Mouse (Mus musculus) gastrocnemius, adult 18-20 months (tissue): ENCODE results near the gene S1pr4. TPM values are rescaled to one million over a fixed set of nuclear protein-coding genes. Genes with fewer than 3 reads are reported as not detected.

Source experiments
- DNase-seq: peaks from one replicate; pipeline ENCODE4 v3.0.0; 2021; ENCODE audit warnings: low spot score
- total RNA-seq, 2 experiments: library from RNA; stranded (reverse); gene quantifications; 2 replicates each; pipeline ENCODE4 v1.2.3; 2021

S1pr4 gene
- total RNA-seq, 2 experiments from 2014 or later, result 0.71 to 0.78 TPM

GRCm38 (mm10) chr10:81494260-81495041 is 5.5 kb downstream of the S1pr4 start:
- DNase-seq, result no peak

- DNase-seq, result no peak
These were observed 6.2 kb downstream of the S1pr4 start for GRCm38 (mm10) chr10:81493601-81494220.

- DNase-seq, result no peak
These were observed 7.2 kb downstream of the S1pr4 start for GRCm38 (mm10) chr10:81492606-81493240.

GRCm38 (mm10) chr10:81491018-81491417 is 8.9 kb downstream of the S1pr4 start:
- no peak for DNase-seq

GRCm38 (mm10) chr10:81489941-81490340 is 10.0 kb downstream of the S1pr4 start:
- no peak for DNase-seq

GRCm38 (mm10) chr10:81488081-81488480 is 11.9 kb downstream of the S1pr4 start:
- DNase-seq, result no peak

DNA sequence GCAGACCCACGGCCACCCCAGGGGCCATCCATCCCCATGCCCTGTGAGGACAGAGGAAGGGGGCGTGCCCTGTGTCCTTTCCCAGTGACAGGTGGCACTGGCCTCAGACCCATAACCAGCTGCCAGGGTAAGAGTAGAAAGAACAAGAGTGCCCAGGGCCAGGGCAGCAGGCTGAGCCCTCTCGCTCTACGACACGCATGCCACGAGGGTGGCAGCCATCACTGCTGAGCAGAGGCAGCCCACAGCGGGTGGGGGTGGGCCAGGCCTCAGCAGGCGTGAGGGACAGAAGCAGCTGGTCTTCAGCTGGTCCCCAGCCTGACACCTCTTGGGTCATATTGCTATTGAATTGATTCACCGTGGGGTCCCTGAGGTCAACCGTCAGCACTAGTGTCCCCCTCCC is 13.4 kb downstream of the S1pr4 start:
- no peak for DNase-seq

DNA sequence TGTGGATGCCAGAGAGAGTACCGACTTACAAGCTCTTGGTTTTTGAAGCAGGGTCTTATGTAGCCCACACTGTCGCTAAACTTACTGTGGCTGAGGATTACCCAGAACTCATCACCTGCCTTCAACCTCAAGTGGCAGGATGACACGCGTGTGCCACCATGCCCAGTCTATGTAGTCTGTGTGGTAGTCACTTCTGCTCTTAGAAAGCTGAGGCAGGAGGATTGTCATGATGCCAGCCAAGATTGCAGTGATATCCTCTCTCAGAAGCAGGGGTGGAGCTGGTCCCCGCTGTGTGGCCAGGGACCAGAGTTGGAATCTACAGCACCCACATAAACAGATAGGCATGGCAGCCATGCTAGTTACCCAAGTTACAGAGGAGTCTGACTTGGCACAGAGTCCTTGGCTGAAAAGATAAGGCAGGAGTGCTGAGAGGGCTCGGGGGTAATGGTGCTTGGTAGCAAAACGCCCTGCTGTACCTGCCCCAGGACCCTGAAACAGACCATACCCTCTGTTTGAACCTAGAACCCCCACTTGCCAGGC is 14.4 kb downstream of the S1pr4 start:
- no peak for DNase-seq

DNA sequence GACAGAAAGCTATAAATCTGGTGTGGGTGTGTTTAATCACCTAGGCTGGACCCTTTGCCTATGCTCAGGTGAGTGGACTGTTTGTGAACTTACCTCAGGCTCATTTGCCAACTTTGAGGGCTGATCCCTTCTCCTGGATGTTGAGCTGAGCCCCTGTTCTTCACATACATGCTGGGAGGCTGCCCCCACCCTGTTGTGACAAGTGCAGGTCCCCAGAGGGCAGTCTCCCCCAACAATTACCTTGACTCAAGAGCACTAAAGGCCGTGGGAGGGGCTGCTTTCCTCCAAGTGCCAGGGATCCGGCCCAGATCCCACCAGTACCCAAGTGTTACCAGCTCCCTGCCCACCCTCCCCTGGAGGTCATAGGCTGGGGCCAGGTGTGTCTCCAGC is 14.9 kb downstream of the S1pr4 start:
- no peak for DNase-seq

DNA sequence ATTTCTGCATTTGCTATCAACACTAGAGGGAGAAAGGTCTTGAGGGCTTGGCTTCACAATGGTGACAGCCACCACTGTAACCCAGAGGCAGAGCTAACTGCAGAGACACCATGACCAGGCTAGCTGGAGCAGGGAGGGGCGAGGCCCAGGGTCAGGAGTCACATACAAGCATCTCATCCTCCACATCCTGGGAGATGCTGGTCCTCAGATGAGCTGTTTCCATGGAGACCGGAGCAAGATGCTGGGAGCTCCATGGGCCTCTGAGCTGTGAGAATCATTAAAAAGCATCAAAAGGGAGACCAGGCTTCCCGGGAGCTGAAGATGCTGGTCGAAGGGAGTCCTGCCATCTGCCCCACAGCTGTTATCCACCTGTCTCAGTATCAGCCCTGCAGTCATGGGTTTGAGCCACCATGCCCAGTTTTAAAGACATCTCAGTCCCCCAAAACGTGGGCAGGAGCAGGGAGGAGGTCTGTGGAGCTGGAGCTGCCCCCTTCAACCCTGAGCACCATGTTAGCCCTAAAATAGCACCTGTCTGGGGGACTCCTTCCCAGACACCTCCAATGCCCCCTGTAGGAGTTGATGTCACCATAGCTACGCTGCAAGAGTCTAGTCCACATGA is 15.4 kb downstream of the S1pr4 start:
- DNase-seq, result no peak

GRCm38 (mm10) chr10:81483983-81484382 is 15.9 kb downstream of the S1pr4 start:
- no peak for DNase-seq

- DNase-seq, result no peak
These were observed 17.4 kb downstream of the S1pr4 start, which contains the start of gene Celf5 for GRCm38 (mm10) chr10:81482533-81482889. Celf5 (minus strand) TSS chr10:81482709.

- DNase-seq, result no peak
These were observed 18.1 kb downstream of the S1pr4 start for GRCm38 (mm10) chr10:81481605-81482532.

DNA sequence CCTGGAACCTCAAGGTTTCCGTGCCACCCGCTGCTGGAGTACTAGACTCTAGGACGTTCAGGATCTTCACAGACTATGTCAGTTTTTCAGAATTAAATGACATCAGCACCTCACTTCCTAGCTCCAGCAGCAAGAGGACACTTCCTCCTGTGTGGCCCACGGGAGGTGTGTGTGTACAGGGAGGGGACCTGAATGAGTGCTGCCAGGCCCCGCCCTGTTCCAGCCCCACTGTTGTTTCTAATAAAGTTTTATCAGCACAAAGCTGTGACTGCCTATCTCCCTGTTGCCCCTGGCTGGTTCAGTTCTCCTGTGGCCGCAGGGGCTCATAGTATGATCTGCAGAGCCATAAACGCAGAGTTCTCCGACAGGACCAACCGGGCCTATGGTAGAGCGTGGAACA is 25.5 kb downstream of the S1pr4 start:
- DNase-seq, result no peak

GRCm38 (mm10) chr10:81473003-81473451 is 26.9 kb downstream of the S1pr4 start:
- no peak for DNase-seq

DNA sequence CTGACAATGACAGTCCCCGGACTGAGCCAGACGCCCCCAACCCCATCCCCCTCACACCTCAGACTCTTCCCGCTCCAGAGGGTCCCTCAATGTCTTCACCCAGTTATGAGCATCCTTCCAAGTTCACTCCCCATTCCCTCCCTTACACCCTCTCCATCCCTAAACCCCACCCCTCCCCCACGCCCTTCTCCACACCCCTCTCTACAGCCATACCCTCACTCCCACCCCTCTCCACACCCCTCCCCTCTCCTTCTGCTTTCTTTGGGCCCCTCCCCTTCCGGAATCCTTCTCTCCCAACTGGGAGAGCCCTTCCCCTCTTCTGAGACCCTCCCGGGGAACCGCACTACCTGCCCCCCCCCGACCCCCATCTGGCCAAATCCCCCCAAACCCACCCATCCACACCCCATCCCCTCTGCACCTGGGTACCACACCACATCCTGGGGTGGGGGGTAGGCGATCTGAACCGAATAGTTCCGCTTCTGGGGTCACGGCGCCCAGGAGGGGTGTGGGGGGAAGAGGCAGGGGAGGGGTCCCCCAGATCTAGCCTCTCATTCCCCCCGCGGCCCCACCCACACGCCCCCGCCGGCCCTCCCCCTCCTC is 27.4 kb downstream of the S1pr4 start:
- DNase-seq, result no peak

DNA sequence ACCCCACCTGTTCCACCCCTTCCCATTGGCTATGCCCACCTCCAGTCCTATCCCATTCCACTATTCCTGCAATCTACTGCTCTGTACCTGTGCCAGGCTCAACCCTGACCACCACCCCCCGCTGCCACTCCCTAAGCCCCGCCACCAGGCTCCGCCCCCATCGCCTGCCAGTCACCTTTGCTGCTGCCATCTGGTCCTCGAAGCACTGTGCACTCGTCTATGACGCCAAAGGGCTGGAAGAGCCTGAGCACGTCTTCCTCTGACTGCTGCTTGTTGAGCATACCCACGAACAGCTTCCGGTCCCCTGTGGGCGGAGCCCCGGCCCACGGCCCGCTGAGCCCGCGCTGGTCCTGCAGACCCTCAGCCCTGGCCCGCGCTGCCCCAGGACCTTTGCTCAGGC is 29.5 kb downstream of the S1pr4 start:
- DNase-seq, result no peak

DNA sequence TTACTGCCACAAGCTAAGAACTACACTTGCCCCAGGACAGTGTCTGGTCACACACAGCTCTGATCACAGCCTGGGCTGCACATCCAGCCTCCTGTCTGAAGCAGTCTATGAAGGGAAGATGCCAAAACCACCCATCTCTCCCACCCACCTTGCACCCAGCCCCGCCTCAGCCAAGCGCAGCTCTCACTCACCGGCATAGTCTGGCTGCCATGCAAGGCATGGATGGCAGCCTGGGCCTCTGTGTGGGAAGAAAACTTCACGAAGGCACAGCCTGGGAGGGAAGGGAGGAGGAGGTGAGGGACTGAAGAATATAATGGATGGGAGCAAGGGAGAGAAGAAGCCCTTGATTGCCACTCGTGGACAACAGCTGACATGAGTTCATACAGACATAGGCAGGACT is 30.7 kb downstream of the S1pr4 start:
- no peak for DNase-seq

GRCm38 (mm10) chr10:81467670-81468235 is 32.2 kb downstream of the S1pr4 start:
- DNase-seq, result no peak

- no peak for DNase-seq
These were observed 33.1 kb downstream of the S1pr4 start for GRCm38 (mm10) chr10:81466881-81467280.
